Mouse (Mus musculus): ENCODE results near the gene Mtmr14. TPM values are rescaled to one million over a fixed set of nuclear protein-coding genes. Genes with fewer than 3 reads are reported as not detected.

Gene Mtmr14
- polyA plus RNA-seq, 1 experiment from 2014 or later: 53.5 TPM

DNA sequence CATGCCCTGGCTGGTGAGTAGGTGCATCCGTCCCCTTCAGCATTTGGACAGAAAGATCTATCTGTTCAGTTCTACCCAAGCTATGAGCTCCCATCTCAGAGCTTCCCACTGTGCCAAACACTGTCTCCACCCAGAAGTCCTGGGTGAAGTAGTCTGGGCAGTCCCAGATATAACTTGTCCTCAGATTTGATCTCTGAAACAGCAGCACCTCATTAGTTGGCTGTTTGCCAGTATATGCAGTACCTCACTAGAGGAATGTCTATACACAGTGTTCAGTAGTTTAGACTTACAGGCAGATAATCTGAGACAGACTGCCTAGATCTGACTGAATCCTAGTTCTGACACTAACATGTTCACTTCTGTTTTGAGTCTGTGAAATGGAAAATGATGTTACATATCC, 91.8 kb downstream of the Mtmr14 start:
- H3K9ac ChIP-seq (ENCODE audit: low read length): no peak overlapping the region
- no peak for ATAC-seq (ENCODE audit: insufficient read depth, low FRiP score, low TSS enrichment)
- H3K4me2 ChIP-seq (ENCODE audit: low read depth): no peak overlapping the region
- H3K4me3 ChIP-seq (ENCODE audit: low read depth, low read length): no peak overlapping the region
- H3K9me3 ChIP-seq (ENCODE audit: control insufficient read depth, low read length): no peaks in the 10 kb centered on the region
- WGBS: 96% methylated on average over 1 of the region's 1 CpGs
- H3K27ac ChIP-seq (ENCODE audit: low read depth, low read length): no peak overlapping the region
- 0 out of 2 replicates have a peak, but pooled peaks cover 4% of the 10 kb centered on the region for H3K36me3 ChIP-seq (ENCODE audit: control insufficient read depth, insufficient read depth, low read length)
- H3K27me3 ChIP-seq (ENCODE audit: control insufficient read depth, insufficient read depth, low read length): no peaks in the 10 kb centered on the region
- peaks cover 3% of the 10 kb centered on the region for H3K4me1 ChIP-seq (ENCODE audit: control insufficient read depth, insufficient read depth, low read length)
- DNase-seq (ENCODE audit: low spot score): no peak

DNA sequence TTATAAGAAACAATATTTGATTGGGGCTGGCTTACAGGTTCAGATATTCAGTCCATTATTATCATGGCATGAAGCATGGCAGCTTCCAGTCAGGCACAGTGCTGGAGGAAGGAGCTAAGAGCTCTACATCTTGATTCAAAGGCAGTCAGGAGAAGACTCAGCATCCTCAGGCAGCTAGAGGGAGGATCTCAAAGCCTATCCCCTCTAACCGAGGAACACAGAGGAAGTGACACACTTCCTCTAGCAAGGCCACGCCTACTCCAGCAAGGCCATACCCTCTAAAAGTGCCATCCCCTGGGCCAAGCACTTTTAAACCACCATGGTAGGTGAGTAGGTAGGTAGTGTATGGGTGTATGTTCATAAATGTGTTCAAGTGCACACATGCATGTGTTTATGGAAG, 92.9 kb downstream of the Mtmr14 start:
- Histone ChIP-seq H3K27me3 (ENCODE audit: control insufficient read depth, insufficient read depth, low read length) (no peaks in the 10 kb centered on the region), H3K4me1 (ENCODE audit: control insufficient read depth, insufficient read depth, low read length) (peaks cover 3% of the 10 kb centered on the region), H3K9ac (ENCODE audit: low read length) (no peak overlapping the region), H3K4me2 (ENCODE audit: low read depth) (no peak overlapping the region), H3K36me3 (ENCODE audit: control insufficient read depth, insufficient read depth, low read length) (peaks cover 7% of the 10 kb centered on the region; the same call in 1 of the 2 replicates), H3K9me3 (ENCODE audit: control insufficient read depth, low read length) (no peaks in the 10 kb centered on the region), H3K27ac (ENCODE audit: low read depth, low read length) (no peak overlapping the region), H3K4me3 (ENCODE audit: low read depth, low read length) (no peak overlapping the region)
- DNase-seq (ENCODE audit: low spot score) (no peak), ATAC-seq (ENCODE audit: insufficient read depth, low FRiP score, low TSS enrichment) (no peak)
- 53% methylated on average over 2 of the region's 2 CpGs for WGBS

Other genes starting within 250 kb of the Mtmr14 start
- 50.4 and 52.9 TPM in 2 replicates for gene Thumpd3, start 191.6 kb upstream of the Mtmr14 start, polyA plus RNA-seq (2014; fragmentation: Nextera tagmentation; extraction: Ambion mirVana)
- 74.9 and 78.5 TPM in 2 replicates for gene Setd5, start 160.5 kb upstream of the Mtmr14 start, polyA plus RNA-seq (2014; fragmentation: Nextera tagmentation; extraction: Ambion mirVana)
- gene Lhfpl4, start 42.5 kb upstream of the Mtmr14 start, polyA plus RNA-seq (2014; fragmentation: Nextera tagmentation; extraction: Ambion mirVana): 6.7 and 6.9 TPM in 2 replicates
- 0.08 and 0.18 TPM in 2 replicates for gene Cpne9, start 44.5 kb downstream of the Mtmr14 start, polyA plus RNA-seq (2014; fragmentation: Nextera tagmentation; extraction: Ambion mirVana)
- 27.1 and 28.4 TPM in 2 replicates for gene Brpf1, start 69.3 kb downstream of the Mtmr14 start, polyA plus RNA-seq (2014; fragmentation: Nextera tagmentation; extraction: Ambion mirVana)
- gene Ogg1, start 89.1 kb downstream of the Mtmr14 start, polyA plus RNA-seq (2014; fragmentation: Nextera tagmentation; extraction: Ambion mirVana): 13.1 and 14.0 TPM in 2 replicates
- gene Camk1, start 106.1 kb downstream of the Mtmr14 start, polyA plus RNA-seq (2014; fragmentation: Nextera tagmentation; extraction: Ambion mirVana): 50.8 and 56.0 TPM in 2 replicates
- 56.3 and 60.7 TPM in 2 replicates for gene Tada3, start 140.0 kb downstream of the Mtmr14 start, polyA plus RNA-seq (2014; fragmentation: Nextera tagmentation; extraction: Ambion mirVana)
- gene Arpc4, start 140.3 kb downstream of the Mtmr14 start, polyA plus RNA-seq (2014; fragmentation: Nextera tagmentation; extraction: Ambion mirVana): 202 and 215 TPM in 2 replicates
- gene Ttll3, start 151.4 kb downstream of the Mtmr14 start, polyA plus RNA-seq (2014; fragmentation: Nextera tagmentation; extraction: Ambion mirVana): 3.4 and 4.3 TPM in 2 replicates
- gene Rpusd3, start 181.5 kb downstream of the Mtmr14 start, polyA plus RNA-seq (2014; fragmentation: Nextera tagmentation; extraction: Ambion mirVana): 27.7 and 27.9 TPM in 2 replicates
- gene Cidec, start 197.9 kb downstream of the Mtmr14 start, polyA plus RNA-seq (2014; fragmentation: Nextera tagmentation; extraction: Ambion mirVana): 0.19 TPM in 1 of 2 replicates, not detected in the other
- gene Jagn1, start 204.7 kb downstream of the Mtmr14 start, polyA plus RNA-seq (2014; fragmentation: Nextera tagmentation; extraction: Ambion mirVana): 74.7 and 75.9 TPM in 2 replicates
- 0.77 and 0.78 TPM in 2 replicates for gene Il17re, start 220.6 kb downstream of the Mtmr14 start, polyA plus RNA-seq (2014; fragmentation: Nextera tagmentation; extraction: Ambion mirVana)
- gene Il17rc, start 233.6 kb downstream of the Mtmr14 start, polyA plus RNA-seq (2014; fragmentation: Nextera tagmentation; extraction: Ambion mirVana): 3.2 and 3.4 TPM in 2 replicates
- gene Creld1, start 245.5 kb downstream of the Mtmr14 start, polyA plus RNA-seq (2014; fragmentation: Nextera tagmentation; extraction: Ambion mirVana): 33.6 and 41.1 TPM in 2 replicates

Measured in neural tube, embryonic 11.5 days (tissue).